Mouse (Mus musculus) stomach, embryonic 16.5 days (tissue): ENCODE measurements at regions not wholly inside any gene's neighbourhood (a gene's known extent, or its start where the extent isn't known, plus 50 kb on each side); places are given as distances from the start of the nearest gene placed in this dataset.

Source experiments
- ATAC-seq: fragments of 200-750 bp; cut with Nextera tagmentation; 2 replicates; pipeline ENCODE4 v1.8.0; 2017; ENCODE audit warnings: moderate number of reproducible peaks, moderate TSS enrichment; ENCODE audit not compliant: insufficient read depth, low FRiP score
- H3K27ac ChIP-seq: fragments of 300-500 bp; sonication (generic); 2 replicates; pipeline ENCODE4 v1.5.1; 2014; ENCODE audit warnings: low read length
- H3K27me3 ChIP-seq: fragments of 300-500 bp; sonication (generic); 2 replicates; pipeline ENCODE4 v1.6.1; 2014; ENCODE audit warnings: low read length, control low read depth, mixed read lengths; ENCODE audit not compliant: control insufficient read depth, insufficient read depth
- H3K36me3 ChIP-seq: fragments of 300-500 bp; sonication (generic); 2 replicates; pipeline ENCODE4 v1.6.1; 2014; ENCODE audit warnings: low read length; ENCODE audit not compliant: control insufficient read depth, insufficient read depth
- H3K4me1 ChIP-seq: fragments of 300-500 bp; sonication (generic); 2 replicates; pipeline ENCODE4 v1.6.1; 2014; ENCODE audit warnings: low read length, control low read depth, mixed read lengths; ENCODE audit not compliant: control insufficient read depth, insufficient read depth
- H3K4me2 ChIP-seq: fragments of 300-500 bp; sonication (generic); 2 replicates; pipeline ENCODE4 v1.6.1; 2014; ENCODE audit warnings: low read depth, low read length, mixed read lengths
- H3K4me3 ChIP-seq: fragments of 300-500 bp; sonication (generic); replicated peaks from 2 replicates; pipeline ENCODE4 v1.5.1; 2014; ENCODE audit warnings: mild to moderate bottlenecking, low read length
- H3K9ac ChIP-seq: fragments of 300-500 bp; sonication (generic); 2 replicates; pipeline ENCODE4 v1.6.1; 2014; ENCODE audit warnings: low read length
- H3K9me3 ChIP-seq: fragments of 300-500 bp; sonication (generic); replicated peaks from 2 replicates; pipeline ENCODE4 v1.6.1; 2016; ENCODE audit warnings: low read length, control low read depth; ENCODE audit not compliant: control insufficient read depth
- WGBS: fragments of 180-500 bp; shearing (Covaris S2); extraction: QIAGEN DNeasy Blood & Tissue Kit; methylation state at CpG from one replicate; pipeline ENCODE4 v1.1.7; 2014; 5-methylcytosine and 5-hydroxymethylcytosine counted together

DNA sequence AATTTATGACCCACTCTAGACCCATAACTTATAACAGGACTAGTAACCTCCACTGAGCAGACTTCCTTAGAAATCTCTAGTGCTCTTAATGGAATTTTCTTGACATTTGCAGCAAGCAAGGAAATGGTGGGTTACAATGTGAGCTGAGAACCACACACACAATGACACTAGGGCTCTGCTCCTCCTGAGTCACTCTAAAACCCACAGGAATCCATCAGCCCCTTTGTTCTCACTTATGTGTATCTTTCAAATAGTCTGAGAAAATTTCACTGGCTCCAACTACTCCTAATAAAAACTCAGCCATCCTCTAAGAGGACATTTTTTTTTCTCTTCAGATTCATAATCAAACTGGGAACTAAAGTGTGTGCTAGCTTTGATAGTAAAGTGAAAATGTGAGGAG lies 101.0 kb upstream of the Pitrm1 start:
- H3K9me3 ChIP-seq = no peaks in the 10 kb centered on the region
- H3K27ac ChIP-seq = no peak overlapping the region
- no peaks in the 10 kb centered on the region for H3K4me1 ChIP-seq
- H3K36me3 ChIP-seq = no peaks in the 10 kb centered on the region
- H3K4me3 ChIP-seq = no peak overlapping the region
- no peak overlapping the region for H3K9ac ChIP-seq
- no peaks in the 10 kb centered on the region for H3K27me3 ChIP-seq
- ATAC-seq = no peak
- H3K4me2 ChIP-seq = no peak overlapping the region

DNA sequence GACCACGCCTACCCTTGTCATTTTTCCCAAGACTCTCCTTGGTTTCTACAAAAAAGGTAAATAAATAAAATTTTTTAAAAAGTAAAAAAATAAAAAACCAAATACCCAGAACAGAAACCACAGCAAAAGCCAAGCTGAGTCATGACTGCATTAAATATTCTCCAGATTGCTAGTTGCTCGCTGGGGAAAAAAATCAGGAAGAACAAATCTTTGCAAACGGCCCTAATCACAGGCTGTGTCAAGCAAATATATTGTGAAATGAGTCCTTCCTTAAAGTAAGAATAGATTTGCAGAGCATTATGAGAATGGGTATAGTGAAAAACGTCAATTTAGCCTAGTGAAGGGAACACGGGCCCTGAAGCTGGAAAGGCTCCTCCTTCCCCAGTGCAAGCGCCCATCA lies 86.6 kb upstream of the Pitrm1 start:
- no peak for ATAC-seq
- H3K4me3 ChIP-seq = no peak overlapping the region
- H3K4me1 ChIP-seq = no peaks in the 10 kb centered on the region
- H3K9ac ChIP-seq = no peak overlapping the region
- H3K27me3 ChIP-seq = no peaks in the 10 kb centered on the region
- no peak overlapping the region for H3K4me2 ChIP-seq
- no peaks in the 10 kb centered on the region for H3K9me3 ChIP-seq
- WGBS = 74% methylated on average over 6 of the region's 6 CpGs
- H3K27ac ChIP-seq = no peak overlapping the region
- no peaks in the 10 kb centered on the region for H3K36me3 ChIP-seq

DNA sequence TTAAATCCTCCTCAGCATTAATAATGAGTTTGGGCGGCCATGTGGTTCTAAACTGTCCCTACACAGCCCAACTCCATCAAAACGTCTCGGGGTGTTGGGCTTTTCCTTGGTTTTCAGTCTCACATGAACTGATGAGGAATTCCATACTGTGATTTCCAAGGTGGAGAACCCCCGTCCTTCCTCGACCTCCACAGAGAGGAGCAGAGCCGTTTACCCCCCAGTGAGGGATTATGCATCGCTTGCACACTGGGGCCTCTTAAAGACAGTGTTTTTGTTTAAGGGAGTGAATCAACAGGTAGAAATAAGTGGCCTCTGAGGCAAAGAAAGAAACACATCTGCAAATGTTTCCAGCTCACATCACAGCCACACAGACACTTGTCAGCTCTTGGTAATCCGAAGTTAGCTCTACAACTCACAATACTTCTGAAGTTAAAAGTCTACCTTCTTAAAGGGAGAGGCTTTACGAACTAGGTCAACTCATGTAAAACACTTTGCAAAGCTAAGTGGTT lies 82.0 kb upstream of the Pitrm1 start:
- ATAC-seq = no peak
- no peaks in the 10 kb centered on the region for H3K9me3 ChIP-seq
- H3K9ac ChIP-seq = no peak overlapping the region
- no peak overlapping the region for H3K27ac ChIP-seq
- H3K36me3 ChIP-seq = no peaks in the 10 kb centered on the region
- no peaks in the 10 kb centered on the region for H3K27me3 ChIP-seq
- no peak overlapping the region for H3K4me2 ChIP-seq
- H3K4me3 ChIP-seq = no peak overlapping the region
- H3K4me1 ChIP-seq = 0 out of 2 replicates have a peak, but pooled peaks cover 4% of the 10 kb centered on the region
- 43% methylated on average over 9 of the region's 9 CpGs for WGBS

DNA sequence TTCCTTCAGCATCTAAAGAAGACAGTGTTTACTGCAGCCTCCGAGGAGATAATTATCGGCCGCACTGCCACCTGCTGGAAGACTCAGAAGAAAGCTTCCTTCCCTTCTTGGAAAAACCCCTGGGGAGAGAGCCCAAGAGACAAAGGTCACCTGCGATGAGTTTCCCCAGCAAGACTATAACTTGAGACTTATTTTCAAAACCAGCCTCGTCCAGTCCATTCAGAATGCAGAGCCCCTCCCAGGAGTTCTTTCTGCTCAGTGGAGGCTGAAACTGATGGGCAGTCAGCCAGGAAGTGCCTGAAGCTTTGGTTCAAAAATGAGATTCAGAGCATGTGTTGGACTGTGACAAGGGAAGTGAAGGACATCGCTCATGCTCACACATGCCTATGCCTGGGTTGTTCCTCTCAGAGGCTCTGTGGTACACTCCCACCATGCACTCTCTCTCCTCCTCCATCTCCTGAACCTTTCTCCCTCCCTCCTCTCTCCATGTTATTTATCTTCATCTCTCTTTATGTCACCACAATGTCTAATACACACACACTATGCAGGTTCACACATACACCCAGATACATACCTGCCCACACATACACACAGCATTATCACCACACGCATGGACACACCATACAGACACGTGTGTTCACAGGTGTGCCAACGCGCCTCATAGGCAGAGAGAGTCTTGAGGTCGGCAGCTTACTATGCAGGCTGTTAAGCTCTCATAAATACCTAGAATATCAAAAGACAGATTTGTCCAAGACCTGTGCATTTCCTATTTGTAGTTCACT lies 78.3 kb upstream of the Pitrm1 start:
- Histone ChIP-seq H3K9ac (no peak overlapping the region), H3K4me3 (no peak overlapping the region), H3K27ac (no peak overlapping the region), H3K4me2 (no peak overlapping the region), H3K4me1 (peaks cover 10% of the 10 kb centered on the region; the same call in 1 of the 2 replicates), H3K27me3 (no peaks in the 10 kb centered on the region), H3K36me3 (no peaks in the 10 kb centered on the region), H3K9me3 (no peaks in the 10 kb centered on the region)
- 59% methylated on average over 11 of the region's 11 CpGs for WGBS
- ATAC-seq = no peak

DNA sequence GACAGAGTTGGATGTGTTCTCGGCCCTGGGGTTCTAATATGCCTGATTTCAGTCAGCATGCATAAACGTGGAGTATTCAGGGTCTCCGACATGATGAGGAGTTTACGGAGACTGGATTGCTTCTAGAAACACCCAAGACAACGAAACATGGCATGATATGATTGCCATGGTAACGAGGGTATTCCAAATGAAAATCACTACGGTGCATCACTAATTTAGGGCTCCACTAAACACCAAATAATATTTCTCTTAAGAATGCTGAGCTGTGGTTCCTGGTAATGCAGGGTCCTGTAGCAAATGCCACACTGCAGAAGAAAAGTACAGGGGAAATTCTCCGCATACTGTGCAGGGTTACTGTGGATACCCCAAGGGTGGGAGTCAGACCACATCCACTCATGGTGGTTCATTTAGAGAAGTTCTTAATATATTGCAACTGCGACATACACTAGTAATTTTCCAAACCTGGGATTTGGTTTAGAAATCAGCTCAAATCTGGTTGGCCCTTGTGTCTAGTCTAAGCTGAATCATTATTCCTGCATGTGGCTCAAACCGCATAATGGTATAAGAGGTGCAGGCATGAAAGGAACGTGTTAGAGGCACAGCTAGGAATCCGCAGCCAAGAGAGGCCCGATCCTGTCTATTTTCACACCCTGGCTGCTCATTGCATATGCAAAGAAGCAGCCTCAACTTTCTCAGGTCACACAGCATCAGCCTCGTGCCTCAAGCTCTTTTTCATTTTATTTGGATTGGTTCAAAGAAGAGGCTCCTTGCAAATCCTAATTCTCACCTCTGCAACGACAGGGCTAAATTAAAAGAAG lies 77.5 kb upstream of the Pitrm1 start:
- Histone ChIP-seq H3K4me1 (peaks cover 10% of the 10 kb centered on the region; the same call in 1 of the 2 replicates), H3K4me3 (no peak overlapping the region), H3K9me3 (no peaks in the 10 kb centered on the region), H3K36me3 (no peaks in the 10 kb centered on the region), H3K27ac (no peak overlapping the region), H3K4me2 (no peak overlapping the region), H3K9ac (no peak overlapping the region), H3K27me3 (no peaks in the 10 kb centered on the region)
- ATAC-seq = no peak
- WGBS = 82% methylated on average over 15 of the region's 15 CpGs

DNA sequence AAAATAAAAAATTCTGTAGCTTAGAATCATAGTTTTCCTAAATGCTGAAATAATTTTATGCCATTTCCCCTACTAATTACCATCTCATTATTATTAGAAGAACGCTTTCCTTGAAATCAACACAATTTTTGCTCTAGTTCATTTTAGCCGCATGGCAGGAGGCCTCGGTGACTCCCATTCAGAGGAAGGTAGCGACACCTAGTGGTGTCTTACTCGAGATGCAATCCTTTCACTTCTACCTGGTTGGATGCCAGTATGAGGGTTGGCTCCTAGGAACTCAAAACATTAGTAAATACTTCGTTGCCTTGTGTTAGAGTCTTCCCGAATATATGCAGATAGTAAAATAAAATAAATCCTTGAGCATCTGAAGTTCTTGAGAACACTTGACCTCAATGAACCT lies 76.3 kb upstream of the Pitrm1 start:
- WGBS = 12% methylated on average over 7 of the region's 7 CpGs
- no peaks in the 10 kb centered on the region for H3K9me3 ChIP-seq
- no peak overlapping the region for H3K4me2 ChIP-seq

DNA sequence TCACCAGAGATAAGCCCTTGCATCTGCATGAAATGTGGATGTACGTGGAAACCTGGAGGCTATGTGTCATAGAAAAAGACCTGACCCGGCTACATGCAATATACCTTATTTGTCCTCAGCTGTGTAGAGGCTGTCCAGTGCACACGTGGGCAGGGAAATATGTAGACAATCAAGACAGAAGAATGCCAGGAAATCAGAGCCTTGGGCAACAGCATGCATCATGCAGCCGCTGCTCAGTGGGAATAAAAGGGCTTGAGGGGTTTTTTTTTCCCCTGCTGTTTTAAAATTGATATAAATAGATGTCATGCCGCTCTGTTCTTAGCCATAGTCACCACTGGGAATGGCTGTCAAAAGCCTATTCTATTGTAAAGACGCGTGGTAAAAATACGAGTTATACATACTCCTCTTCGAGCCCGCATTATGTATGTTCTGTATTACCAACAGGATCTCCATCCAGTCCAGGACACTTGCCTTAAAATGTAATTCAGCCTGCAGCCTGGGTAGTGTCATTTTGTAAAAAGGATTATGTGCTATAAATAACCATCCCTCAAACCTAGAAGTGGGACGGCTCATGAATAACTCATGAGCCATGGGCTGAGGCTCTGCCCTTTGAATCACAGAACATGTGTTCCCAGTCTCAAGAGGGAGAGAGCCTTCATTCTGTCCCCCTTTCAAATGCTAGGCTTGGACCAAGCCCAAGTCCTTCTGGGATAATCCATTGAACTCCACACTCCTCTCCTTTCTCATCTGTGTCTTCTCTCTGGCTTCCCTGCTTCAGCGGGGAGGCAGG lies 74.4 kb upstream of the Pitrm1 start:
- peaks cover 10% of the 10 kb centered on the region; the same call in 1 of the 2 replicates for H3K4me1 ChIP-seq
- no peaks in the 10 kb centered on the region for H3K9me3 ChIP-seq
- H3K27ac ChIP-seq = no peak overlapping the region
- H3K9ac ChIP-seq = no peak overlapping the region
- no peak for ATAC-seq
- H3K27me3 ChIP-seq = no peaks in the 10 kb centered on the region
- H3K4me3 ChIP-seq = no peak overlapping the region
- H3K4me2 ChIP-seq = no peak overlapping the region
- no peaks in the 10 kb centered on the region for H3K36me3 ChIP-seq
- 50% methylated on average over 12 of the region's 12 CpGs for WGBS

More for the DNA sequence above, 76.3 kb upstream of the Pitrm1 start:
- peaks cover 10% of the 10 kb centered on the region; the same call in 1 of the 2 replicates for H3K4me1 ChIP-seq
- no peak for ATAC-seq
- H3K27me3 ChIP-seq = no peaks in the 10 kb centered on the region
- no peak overlapping the region for H3K9ac ChIP-seq
- no peaks in the 10 kb centered on the region for H3K36me3 ChIP-seq
- no peak overlapping the region for H3K4me3 ChIP-seq
- no peak overlapping the region for H3K27ac ChIP-seq

DNA sequence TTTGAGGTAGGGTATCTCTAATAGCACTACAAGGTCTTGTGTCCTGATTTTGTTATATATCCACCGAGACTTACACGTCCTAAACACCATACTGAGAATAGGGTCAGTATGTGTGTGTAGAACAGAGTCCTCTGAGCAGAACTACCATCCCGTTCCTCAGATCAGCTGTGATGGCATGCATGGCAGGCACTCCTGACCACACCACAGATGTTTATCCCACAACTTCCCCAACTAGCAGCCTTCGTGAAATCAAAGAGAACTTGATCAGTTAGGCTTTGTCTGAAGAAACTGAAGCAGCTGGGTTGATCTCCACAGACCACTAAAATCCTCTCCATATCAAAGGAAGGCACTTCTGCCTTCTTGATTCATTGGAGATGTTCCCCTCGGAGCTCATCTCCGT lies 68.3 kb upstream of the Pitrm1 start:
- H3K4me1 ChIP-seq = no peaks in the 10 kb centered on the region
- 68% methylated on average over 6 of the region's 6 CpGs for WGBS
- H3K4me2 ChIP-seq = no peak overlapping the region
- no peaks in the 10 kb centered on the region for H3K27me3 ChIP-seq
- no peak for ATAC-seq
- no peaks in the 10 kb centered on the region for H3K36me3 ChIP-seq
- no peak overlapping the region for H3K27ac ChIP-seq
- H3K9me3 ChIP-seq = no peaks in the 10 kb centered on the region
- no peak overlapping the region for H3K9ac ChIP-seq
- H3K4me3 ChIP-seq = no peak overlapping the region
